Mouse (Mus musculus): ENCODE measurements around the gene Lrrc8c. TPM values are rescaled to one million over a fixed set of nuclear protein-coding genes. Genes with fewer than 3 reads are reported as not detected.

Gene Lrrc8c
- polyA plus RNA-seq (2014; fragmentation: Illumina TruSeq; extraction: RNeasy Lipid Tissue Mini Kit (QIAGEN cat#74804); ENCODE audit: low read depth, low replicate concordance): 2.1 TPM

DNA sequence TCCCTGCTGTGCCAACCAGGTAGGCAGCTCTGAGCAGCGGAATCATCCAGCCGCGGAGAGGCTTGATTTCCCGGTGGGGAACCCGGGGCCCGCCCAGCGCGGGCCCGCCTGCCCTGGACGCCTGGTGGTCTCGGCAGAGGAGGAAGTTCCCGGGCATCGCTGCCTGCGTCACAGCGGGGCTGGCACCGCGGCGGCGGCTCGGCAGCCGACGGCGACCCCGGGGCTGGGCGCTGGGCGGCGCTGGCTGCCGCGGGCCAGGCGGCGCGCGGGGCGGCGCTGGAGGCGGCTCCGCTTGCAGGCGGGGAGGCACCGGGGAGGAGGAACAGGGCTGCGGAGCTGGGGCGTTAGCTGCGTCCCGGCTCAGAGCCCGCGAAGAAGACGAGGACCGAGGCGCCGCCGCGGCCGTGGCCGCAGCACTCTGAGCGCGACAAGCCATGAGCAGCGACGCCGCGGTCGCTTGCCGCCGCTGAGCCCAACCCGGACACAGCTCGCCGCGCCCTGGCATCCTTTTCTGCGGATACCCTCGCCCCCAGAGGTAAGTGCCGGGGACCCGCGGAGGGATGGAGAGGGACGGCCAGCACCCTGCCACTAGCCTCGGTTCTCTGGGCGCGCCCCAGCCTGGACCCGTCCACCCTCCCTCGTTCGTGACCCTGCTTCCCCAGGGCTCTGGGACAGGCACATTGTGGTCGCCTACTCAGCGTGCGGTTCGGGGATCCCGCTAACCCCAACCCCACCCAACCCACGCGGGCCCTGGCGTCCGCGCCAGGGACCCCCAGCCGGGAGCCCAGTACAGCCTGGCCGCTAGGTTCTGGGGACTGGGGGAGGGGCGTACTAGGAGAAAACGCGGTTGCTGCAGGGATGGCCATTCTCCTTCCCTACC, at the start of gene Lrrc8c:
Lrrc8c (plus strand) TSS at position 293 of the 880 bp plus-strand sequence.

Other genes starting within 250 kb of the Lrrc8c start
- gene Gm43302, start 225.7 kb upstream of the Lrrc8c start, polyA plus RNA-seq (2014; fragmentation: Illumina TruSeq; extraction: RNeasy Lipid Tissue Mini Kit (QIAGEN cat#74804); ENCODE audit: low read depth, low replicate concordance): not detected
- 32.6 TPM for gene Gbp6, start 225.7 kb upstream of the Lrrc8c start, polyA plus RNA-seq (2014; fragmentation: Illumina TruSeq; extraction: RNeasy Lipid Tissue Mini Kit (QIAGEN cat#74804); ENCODE audit: low read depth, low replicate concordance)
- gene Lrrc8b, start 103.6 kb upstream of the Lrrc8c start, polyA plus RNA-seq (2014; fragmentation: Illumina TruSeq; extraction: RNeasy Lipid Tissue Mini Kit (QIAGEN cat#74804); ENCODE audit: low read depth, low replicate concordance): 1.0 TPM
- gene Lrrc8d, start 180.6 kb downstream of the Lrrc8c start, polyA plus RNA-seq (2014; fragmentation: Illumina TruSeq; extraction: RNeasy Lipid Tissue Mini Kit (QIAGEN cat#74804); ENCODE audit: low read depth, low replicate concordance): 20.9 TPM

Data from liver, adult 10 weeks (tissue).